Mouse (Mus musculus): Measurements from ENCODE around the gene Sv2b.

Sv2b gene

GRCm38 (mm10) chr7:75290554-75290953 lies 18.5 kb downstream of the Sv2b start:
- no peak for DNase-seq

GRCm38 (mm10) chr7:75287237-75287636 lies 21.8 kb downstream of the Sv2b start:
- DNase-seq: no peak

- no peak for DNase-seq
These were observed 26.1 kb downstream of the Sv2b start for GRCm38 (mm10) chr7:75282951-75283350.

- DNase-seq: no peak
These were observed 26.9 kb downstream of the Sv2b start for GRCm38 (mm10) chr7:75282080-75282650.

- no peak for DNase-seq
These were observed 28.0 kb downstream of the Sv2b start for GRCm38 (mm10) chr7:75281106-75281505.

GRCm38 (mm10) chr7:75277847-75278246 lies 31.2 kb downstream of the Sv2b start:
- no peak for DNase-seq

GRCm38 (mm10) chr7:75276739-75277138 lies 32.3 kb downstream of the Sv2b start:
- no peak for DNase-seq

- no peak for DNase-seq
These were observed 34.5 kb downstream of the Sv2b start for GRCm38 (mm10) chr7:75274518-75274917.

GRCm38 (mm10) chr7:75273633-75274032 lies 35.4 kb downstream of the Sv2b start:
- no peak for DNase-seq

GRCm38 (mm10) chr7:75271921-75272381 lies 37.1 kb downstream of the Sv2b start:
- no peak for DNase-seq

- no peak for DNase-seq
These were observed 37.8 kb downstream of the Sv2b start for GRCm38 (mm10) chr7:75271306-75271705.

GRCm38 (mm10) chr7:75267236-75267635 lies 41.8 kb downstream of the Sv2b start:
- no peak for DNase-seq

GRCm38 (mm10) chr7:75265241-75265640 lies 43.8 kb downstream of the Sv2b start:
- DNase-seq: no peak

- DNase-seq: no peak
These were observed 49.1 kb downstream of the Sv2b start for GRCm38 (mm10) chr7:75259945-75260344.

- DNase-seq: no peak
These were observed 55.3 kb downstream of the Sv2b start for GRCm38 (mm10) chr7:75253611-75254250.

- DNase-seq: no peak
These were observed 68.1 kb downstream of the Sv2b start for GRCm38 (mm10) chr7:75240754-75241507.

GRCm38 (mm10) chr7:75236386-75236785 lies 72.7 kb downstream of the Sv2b start:
- DNase-seq: no peak

- DNase-seq: no peak
These were observed 84.9 kb downstream of the Sv2b start for GRCm38 (mm10) chr7:75224206-75224605.

- DNase-seq: no peak
These were observed 86.2 kb downstream of the Sv2b start for GRCm38 (mm10) chr7:75222704-75223431.

- DNase-seq: no peak
These were observed 88.3 kb downstream of the Sv2b start for GRCm38 (mm10) chr7:75220786-75221185.

- no peak for DNase-seq
These were observed 88.8 kb downstream of the Sv2b start for GRCm38 (mm10) chr7:75220296-75220695.

- no peak for DNase-seq
These were observed 92.9 kb downstream of the Sv2b start for GRCm38 (mm10) chr7:75216180-75216579.

GRCm38 (mm10) chr7:75209221-75209641 lies 99.8 kb downstream of the Sv2b start:
- no peak for DNase-seq

Measured in lung, adult 18-20 months (tissue).